Mouse (Mus musculus) natural killer cell, adult 2 months (primary cell): ENCODE measurements around the gene Sstr3.

Experiments used
- DNase-seq, 2 experiments: peaks; one replicate each; pipeline ENCODE4 v3.0.0; 2022; ENCODE audit warnings: low spot score in 2 of 2

Gene Sstr3

DNA sequence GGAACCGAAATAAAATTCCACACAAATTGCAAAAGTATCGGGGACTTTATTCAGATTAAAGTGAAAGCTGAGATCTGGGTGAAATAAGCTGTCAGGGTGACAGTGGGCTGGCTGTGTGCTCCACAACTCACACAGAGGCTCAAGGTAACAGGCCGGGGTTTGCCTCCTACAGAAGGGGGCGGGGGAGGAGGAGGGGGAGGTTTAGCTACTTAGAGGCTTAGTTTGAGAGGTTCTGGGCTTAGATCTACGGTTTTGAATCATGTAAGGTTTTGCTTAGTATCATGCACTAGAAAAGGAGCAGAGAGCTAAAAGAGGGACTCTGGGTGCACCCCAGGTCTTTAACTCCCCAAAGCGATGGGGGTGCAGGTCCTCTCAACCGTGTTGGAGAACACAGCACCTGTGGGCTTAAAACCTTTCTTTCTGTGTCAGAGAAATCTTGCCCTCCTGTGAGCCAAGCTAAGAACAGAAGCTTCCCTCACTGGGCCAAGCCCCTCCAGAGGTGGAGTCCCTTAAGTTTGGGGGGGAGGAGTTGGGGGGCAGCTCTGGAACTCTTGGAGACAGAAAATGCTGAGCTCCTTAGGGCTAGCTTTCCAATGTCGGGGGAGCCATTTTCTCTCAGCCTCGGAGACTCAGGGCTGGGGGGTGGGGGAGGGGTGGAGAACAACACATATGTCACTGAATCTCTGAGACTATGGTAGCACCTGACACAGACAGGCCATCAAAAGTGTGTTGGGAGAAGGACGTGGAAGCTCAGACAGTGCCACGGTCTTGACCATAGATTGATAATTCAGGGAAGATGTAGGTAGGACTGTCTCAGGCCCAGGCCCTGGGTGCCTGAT lies 14.9 kb upstream of the Sstr3 start:
- DNase-seq, result no peak

- no peak for DNase-seq
Observed at GRCm38 (mm10) chr15:78557693-78558535, 13.4 kb upstream of the Sstr3 start.

GRCm38 (mm10) chr15:78554545-78555313 lies 10.2 kb upstream of the Sstr3 start:
- DNase-seq, result no peak

- DNase-seq, result no peak
Observed at GRCm38 (mm10) chr15:78549189-78549734, 4.8 kb upstream of the Sstr3 start.

GRCm38 (mm10) chr15:78548711-78549110 lies 4.2 kb upstream of the Sstr3 start:
- DNase-seq, result no peak

- DNase-seq, result no peak
Observed at GRCm38 (mm10) chr15:78548336-78548665, 3.8 kb upstream of the Sstr3 start.

GRCm38 (mm10) chr15:78547415-78548335 lies 3.2 kb upstream of the Sstr3 start:
- DNase-seq, result peak in 1 of 2 experiments; percentile 50

GRCm38 (mm10) chr15:78546060-78546459 lies 1.6 kb upstream of the Sstr3 start:
- no peak for DNase-seq

- DNase-seq, result no peak
Observed at GRCm38 (mm10) chr15:78544041-78544440, 444 bp downstream of the Sstr3 start.

GRCm38 (mm10) chr15:78542767-78543303 lies 1.6 kb downstream of the Sstr3 start:
- DNase-seq, result no peak

DNA sequence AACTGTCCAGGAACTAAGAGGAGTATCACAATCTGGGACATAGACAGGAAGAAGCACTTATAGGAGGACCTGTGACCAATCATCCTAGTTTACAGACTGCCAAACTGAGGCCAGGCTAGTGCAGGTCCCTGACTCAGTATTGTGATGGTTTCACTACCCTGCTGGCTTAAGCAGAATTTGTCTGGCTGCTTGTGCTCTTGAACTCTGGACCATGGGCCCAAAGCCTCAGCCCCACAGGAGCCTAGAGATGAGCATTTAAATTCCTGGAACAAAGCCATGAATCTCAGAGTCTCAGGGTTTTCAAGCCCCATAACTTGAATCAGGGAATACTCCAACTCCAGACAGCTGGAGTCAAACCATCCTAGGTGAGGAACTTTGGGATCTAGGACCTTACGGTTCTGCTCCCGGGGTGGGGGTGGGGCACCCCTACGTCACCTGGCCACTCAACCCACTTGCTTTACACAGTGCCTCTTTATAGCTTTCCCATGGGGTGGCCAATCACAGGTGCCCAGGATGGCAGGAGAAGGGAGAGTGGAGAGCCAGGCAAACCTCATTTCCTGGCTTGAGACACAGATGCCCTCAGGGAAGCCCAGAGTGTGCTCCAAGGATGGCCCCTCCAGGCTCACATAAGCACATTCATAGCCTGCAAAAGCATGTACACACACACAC lies 2.3 kb downstream of the Sstr3 start:
- no peak for DNase-seq

- no peak for DNase-seq
Observed at GRCm38 (mm10) chr15:78541606-78542005, 2.9 kb downstream of the Sstr3 start.

- DNase-seq, result no peak
Observed at GRCm38 (mm10) chr15:78541036-78541435, 3.4 kb downstream of the Sstr3 start.

- no peak for DNase-seq
Observed at GRCm38 (mm10) chr15:78535723-78536421, 8.6 kb downstream of the Sstr3 start.

DNA sequence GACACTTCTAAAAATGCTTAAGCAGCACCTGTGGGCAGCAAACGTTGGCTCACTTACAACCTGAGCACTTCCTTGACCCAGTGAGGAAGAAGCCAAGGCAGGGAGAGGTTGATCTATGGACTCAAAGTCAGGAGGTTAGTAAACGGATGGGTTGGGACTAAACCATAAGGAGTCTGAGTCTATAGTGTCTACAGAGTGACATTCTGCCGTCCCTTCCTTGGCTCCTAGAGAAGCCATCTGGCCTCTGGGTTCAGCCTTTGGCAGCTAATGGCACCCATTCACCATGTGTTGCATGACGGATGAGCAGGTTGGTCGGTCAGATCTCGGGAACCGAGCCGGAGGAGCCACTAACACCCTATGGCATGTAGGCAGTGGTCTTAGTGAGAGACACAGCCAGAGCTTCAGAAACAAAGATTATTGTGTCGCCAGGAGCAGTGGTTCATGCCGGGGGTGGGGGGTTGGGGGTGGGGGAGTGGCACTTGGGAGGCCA lies 11.1 kb downstream of the Sstr3 start:
- no peak for DNase-seq

GRCm38 (mm10) chr15:78532566-78533345 lies 11.7 kb downstream of the Sstr3 start:
- no peak for DNase-seq

- DNase-seq, result peak; percentile 96 to 97
Observed at GRCm38 (mm10) chr15:78531901-78532469, 12.5 kb downstream of the Sstr3 start.

DNA sequence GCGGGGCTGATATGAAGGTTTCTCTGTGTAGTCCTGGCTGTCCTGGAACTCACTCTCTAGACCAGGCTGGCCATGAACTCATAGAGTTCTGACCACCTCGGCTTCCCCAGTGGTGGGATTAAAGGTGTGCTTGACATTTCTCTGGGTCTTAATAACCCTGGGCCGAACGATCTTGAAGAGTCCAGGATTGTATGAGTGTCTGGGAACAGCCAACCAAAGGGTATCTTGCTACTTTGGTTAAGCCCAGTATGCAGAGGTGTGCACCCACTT lies 13.1 kb downstream of the Sstr3 start:
- no peak for DNase-seq
